Mouse (Mus musculus): ENCODE measurements around the gene Ncan.
"Not testable (repeated sequence)": the region's sequence is repeated elsewhere in the genome, so short reads cannot be mapped to it uniquely, and the experiment has no call there.

Gene Ncan

DNA sequence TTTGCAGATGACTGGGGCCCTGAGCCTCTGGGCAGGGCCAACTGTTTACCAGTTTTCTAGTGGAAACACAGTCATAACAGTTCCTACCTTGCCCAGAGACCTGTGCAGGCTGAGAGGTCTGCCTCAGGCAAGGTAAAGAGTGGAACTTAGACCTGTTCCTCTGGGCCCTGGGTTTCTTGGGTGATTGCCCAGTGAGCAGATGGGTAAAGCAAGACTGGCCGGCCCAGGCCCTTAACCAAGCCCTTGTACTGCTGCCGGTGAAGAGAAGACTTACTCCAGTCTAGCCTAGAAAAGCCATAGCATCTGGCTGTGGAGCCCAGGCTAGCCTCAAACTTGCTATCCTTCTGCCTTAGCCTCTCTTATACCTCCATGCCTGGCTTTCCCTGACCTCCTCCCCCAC, 38.7 kb downstream of the Ncan start:
- DNase-seq = no peak

DNA sequence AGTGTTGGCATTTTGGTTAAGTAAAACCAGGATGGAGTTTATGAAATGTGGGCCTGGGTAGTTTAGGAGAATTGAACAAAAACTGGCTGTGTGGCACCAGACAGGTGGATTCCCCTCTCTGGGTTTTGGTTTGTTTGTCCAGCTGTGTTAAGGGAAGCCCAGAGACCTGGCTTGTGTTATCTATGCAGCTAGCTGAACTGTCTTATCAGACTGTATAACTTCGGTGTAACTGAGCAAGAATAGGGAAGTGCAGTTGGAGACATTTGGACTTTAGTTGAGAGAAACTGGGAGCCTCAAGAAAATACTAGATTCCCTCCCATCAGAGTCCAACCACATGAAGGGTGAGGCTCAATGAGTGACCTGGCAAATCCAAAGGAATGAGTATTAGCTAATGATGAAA, 47.0 kb downstream of the Ncan start:
- no peak for DNase-seq

DNA sequence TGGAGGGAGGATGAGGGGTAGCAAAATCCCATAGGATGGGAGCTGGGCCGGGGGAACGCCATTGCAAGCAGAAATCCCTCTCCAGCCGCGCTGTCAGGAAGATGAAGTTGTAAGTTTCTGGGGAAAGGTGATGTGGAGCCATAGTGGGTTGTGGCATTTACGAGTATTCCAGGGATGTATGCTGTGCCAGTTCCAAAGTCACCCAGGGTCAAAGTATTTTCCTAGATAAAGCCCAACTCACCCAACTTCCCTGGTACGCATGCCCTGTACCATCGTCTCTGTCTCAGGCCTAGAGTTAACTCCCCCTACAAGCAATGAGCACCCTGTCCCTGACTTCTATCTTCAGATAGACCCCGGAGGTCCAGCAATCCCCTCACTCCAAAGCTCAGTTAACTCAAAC, 47.6 kb downstream of the Ncan start:
- no peak for DNase-seq

DNA sequence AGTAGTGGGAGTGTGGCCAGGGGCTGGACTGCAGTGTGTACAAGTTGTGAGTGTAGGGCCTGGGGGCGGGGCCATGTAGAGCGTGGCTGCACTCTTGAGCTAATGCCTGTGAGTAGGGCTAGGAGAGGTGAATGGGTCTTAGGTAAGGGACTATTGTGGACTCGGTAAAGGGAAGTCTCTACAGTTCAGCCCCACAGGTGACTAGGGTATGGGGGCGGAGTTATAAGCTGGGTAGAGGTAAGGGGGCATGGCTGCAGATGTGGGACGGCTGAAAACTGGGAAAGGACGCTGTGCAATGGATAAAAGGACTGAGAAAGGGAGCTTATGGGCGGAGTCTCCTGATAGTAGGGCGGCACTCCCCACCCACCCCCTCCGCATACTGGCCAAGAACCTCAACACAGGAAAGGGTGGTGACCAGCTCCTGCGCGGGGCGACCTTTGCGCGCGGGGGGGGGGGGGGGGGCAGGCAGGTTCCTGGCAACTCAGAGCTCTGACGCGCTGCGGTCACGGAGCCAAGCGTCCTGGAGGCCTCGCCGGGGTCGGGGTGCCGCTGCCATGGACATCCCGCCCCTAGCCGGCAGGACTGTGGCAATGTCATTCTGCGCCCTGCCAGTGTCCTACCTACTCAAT, 48.1 kb downstream of the Ncan start, which contains the start of gene Tm6sf2:
Gene Tm6sf2 (plus strand): TSS at position 484 of the 629 bp plus-strand sequence.
- DNase-seq = peak; percentile 80

DNA sequence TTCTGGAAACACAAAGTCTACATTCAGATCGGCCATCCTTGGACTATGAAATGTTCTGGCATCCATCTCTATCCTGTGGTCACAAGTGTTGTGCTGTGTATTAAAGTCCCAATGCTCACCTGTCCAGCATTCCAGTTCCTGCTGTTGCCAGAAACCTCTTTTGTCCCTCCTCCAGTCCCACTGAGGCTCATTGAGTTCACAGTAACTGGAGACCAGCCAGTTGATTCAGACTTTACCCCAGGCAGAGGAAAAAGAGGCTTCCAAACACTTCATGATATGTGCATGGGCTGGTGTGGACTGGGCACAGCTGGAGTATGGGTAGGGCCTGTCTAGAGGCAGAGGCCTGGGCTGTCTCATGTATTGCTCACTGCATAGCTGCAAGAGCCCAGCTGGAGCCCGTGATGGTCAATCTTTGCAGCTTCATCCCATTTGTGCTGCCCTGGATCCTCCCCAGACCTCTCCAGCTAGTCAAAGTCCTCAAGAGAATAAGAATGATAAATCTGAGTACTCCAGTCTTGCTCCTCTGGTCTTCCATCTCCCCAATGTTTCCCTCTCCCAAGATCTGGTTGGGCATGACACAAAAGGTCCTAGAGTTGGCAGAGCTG, 48.7 kb downstream of the Ncan start:
- peak; percentile 39 for DNase-seq

DNA sequence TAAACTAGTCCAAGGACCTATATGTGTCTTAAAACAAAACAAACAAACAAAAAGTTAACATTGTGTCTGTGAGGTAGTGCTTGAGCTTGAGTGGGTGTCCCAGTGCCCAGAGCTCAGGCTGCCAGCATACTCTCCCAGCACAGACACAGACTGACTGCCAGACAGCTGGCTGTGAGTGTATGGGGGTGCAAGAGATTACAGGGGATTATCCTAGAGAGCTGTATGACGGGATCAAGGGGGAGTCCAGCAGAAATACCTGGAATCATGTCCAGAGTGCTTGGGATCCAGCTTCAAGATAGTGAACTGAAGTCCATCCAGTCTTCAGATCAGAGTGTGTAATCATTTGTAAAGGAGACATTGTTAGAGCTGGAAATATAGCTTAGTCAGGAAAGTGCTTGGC, 63.0 kb downstream of the Ncan start:
- no peak for DNase-seq

DNA sequence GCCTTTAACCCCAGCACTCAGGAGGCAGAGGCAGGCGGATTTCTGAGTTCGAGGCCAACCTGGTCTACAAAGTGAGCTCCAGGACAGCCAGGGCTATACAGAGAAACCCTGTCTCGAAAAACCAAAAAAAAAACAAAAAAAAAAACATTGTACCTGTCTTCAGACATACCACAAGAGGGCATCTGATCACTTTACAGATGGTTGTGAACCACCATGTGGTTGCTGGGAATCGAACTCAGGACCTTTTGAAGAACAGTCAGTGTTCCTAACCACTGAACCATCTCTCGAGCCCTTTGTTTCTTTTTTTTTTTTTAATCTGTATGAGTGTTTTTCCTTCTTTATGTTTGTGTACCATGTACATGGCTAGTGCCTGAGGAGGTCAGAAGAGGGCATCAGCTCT, 70.2 kb downstream of the Ncan start:
- not testable (repeated sequence) for DNase-seq

DNA sequence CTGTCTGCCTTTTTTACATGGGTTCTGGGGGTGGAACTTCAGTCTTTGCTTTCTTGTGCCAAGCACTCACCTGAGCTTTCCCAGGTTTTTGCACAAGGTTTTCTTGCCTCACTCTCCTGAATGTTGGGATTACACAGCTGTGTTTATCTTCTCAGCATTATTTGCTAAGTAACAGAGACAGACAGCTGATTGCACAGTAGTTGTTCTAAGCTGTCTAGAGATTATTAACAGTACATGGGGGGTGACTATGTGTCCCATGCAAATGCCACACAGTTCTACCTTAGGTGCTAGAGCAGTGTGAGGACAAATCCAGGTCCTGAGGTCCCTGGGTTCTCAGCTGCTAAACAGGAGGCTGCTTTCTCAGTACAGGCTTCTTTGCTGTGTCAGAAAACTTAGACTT, 71.0 kb downstream of the Ncan start:
- DNase-seq = no peak

DNA sequence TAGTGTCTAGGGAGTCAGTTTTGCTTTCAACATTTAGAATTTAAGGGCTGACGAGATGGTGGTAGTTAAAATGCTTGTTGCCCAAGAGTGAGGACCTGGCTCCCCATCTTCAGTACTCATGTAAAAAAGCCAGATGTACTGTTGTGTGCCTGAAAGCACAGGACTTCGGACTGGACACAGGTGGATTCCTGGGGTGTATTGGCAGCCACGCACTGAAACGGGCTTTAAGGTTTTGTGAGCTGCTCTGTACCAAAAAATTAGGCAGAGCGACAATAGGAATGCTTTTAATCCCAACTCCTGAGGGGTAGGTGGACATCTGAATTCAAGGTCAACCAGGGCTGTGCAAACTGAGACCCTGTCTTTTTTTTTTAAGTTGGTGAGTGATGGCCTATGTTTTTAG, 76.7 kb downstream of the Ncan start:
- DNase-seq = peak; percentile 16
